Mouse (Mus musculus) forebrain, embryonic 14.5 days (tissue): ENCODE measurements around the gene Tm4sf20. TPM values are rescaled to one million over a fixed set of nuclear protein-coding genes. Genes with fewer than 3 reads are reported as not detected.

ENCODE experiments used
- polyA plus RNA-seq: library from polyadenylated mRNA; unstranded; fragments of >200 nt; fragmentation: Nextera tagmentation; extraction: Ambion mirVana; gene quantifications from 2 replicates; pipeline ENCODE4 v1.2.1, GENCODE M21; 2014

The Tm4sf20 gene
- polyA plus RNA-seq, 1 experiment from 2014 or later = not detected

Other genes with a start within 250 kb of the Tm4sf20 start
- 0.21 and 0.24 TPM in 2 replicates for gene Col4a4, start 181.6 kb downstream of the Tm4sf20 start, polyA plus RNA-seq
- 0.16 and 0.23 TPM in 2 replicates for gene Col4a3, start 181.5 kb downstream of the Tm4sf20 start, polyA plus RNA-seq
- gene Mff, start 43.6 kb downstream of the Tm4sf20 start, polyA plus RNA-seq = 462 and 492 TPM in 2 replicates
- not detected in 2 replicates for gene Gm47791, start 2.8 kb upstream of the Tm4sf20 start, polyA plus RNA-seq
- 40.4 and 42.3 TPM in 2 replicates for gene Agfg1, start 71.0 kb upstream of the Tm4sf20 start, polyA plus RNA-seq
- not detected in 2 replicates for gene A030005L19Rik, start 144.9 kb upstream of the Tm4sf20 start, polyA plus RNA-seq
- not detected in 2 replicates for gene A030014E15Rik, start 156.5 kb upstream of the Tm4sf20 start, polyA plus RNA-seq
- not detected in 2 replicates for gene Gm6217, start 162.9 kb upstream of the Tm4sf20 start, polyA plus RNA-seq
- not detected in 2 replicates for gene A030003K21Rik, start 174.9 kb upstream of the Tm4sf20 start, polyA plus RNA-seq
- not detected in 2 replicates for gene Gm7544, start 187.6 kb upstream of the Tm4sf20 start, polyA plus RNA-seq
- gene Gm47955, start 191.8 kb upstream of the Tm4sf20 start, polyA plus RNA-seq = not detected in 2 replicates
- gene Gm47959, start 232.1 kb upstream of the Tm4sf20 start, polyA plus RNA-seq = not detected in 2 replicates